Mouse (Mus musculus): ENCODE measurements around the gene Macrod1. TPM values are rescaled to one million over a fixed set of nuclear protein-coding genes. Genes with fewer than 3 reads are reported as not detected.

Macrod1 gene
- polyA plus RNA-seq, 1 experiment from 2014 or later, result 4.4 TPM

GRCm38 (mm10) chr19:7180756-7181405, 124.3 kb downstream of the Macrod1 start:
- DNase-seq (ENCODE audit: low spot score), result no peak
- Histone ChIP-seq H3K27me3 (ENCODE audit: low read depth, poor library complexity, severe bottlenecking) (peaks cover 99% of the 10 kb centered on the region), H3K4me3 (no peak overlapping the region), H3K27ac (no peak overlapping the region), H3K9me3 (replicated peaks) (no peaks in the 10 kb centered on the region), H3K4me1 (peaks cover 84% of the 10 kb centered on the region), H3K36me3 (no peaks in the 10 kb centered on the region)
- WGBS, result 75% methylated on average over 8 of the region's 8 CpGs

DNA sequence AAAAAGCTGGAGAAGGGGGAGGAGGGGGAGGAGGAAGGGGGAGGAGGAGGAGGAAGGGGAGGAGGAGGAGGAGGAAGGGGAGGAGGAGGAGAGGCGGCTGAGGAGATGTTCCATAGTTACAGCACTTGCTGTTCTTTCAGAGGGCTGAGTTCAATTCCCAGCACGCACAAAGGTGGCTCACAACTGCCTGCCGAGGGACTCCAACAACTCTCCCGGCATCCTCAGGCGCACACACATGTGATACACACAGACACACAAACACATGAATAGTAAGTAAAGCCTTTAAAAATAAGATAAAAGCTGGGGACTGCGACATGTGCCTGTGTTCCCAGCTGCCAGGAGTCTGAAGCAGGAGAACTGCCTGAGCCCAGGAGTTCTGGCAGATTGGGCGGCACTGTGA, 124.9 kb downstream of the Macrod1 start:
- Histone ChIP-seq H3K4me3 (no peak overlapping the region), H3K36me3 (no peaks in the 10 kb centered on the region), H3K27me3 (ENCODE audit: low read depth, poor library complexity, severe bottlenecking) (peaks cover 99% of the 10 kb centered on the region), H3K9me3 (replicated peaks) (no peaks in the 10 kb centered on the region), H3K27ac (no peak overlapping the region), H3K4me1 (peaks cover 84% of the 10 kb centered on the region)
- WGBS, result 62% methylated on average over 7 of the region's 7 CpGs
- no peak for DNase-seq (ENCODE audit: low spot score)

GRCm38 (mm10) chr19:7182273-7182949, 125.8 kb downstream of the Macrod1 start:
- Histone ChIP-seq H3K4me3 (peak overlapping the region; percentile 36), H3K27me3 (ENCODE audit: low read depth, poor library complexity, severe bottlenecking) (peaks cover 100% of the 10 kb centered on the region), H3K4me1 (peaks cover 87% of the 10 kb centered on the region), H3K36me3 (no peaks in the 10 kb centered on the region), H3K9me3 (replicated peaks) (no peaks in the 10 kb centered on the region), H3K27ac (peak overlapping the region; percentile 39)
- WGBS, result 5% methylated on average over 23 of the region's 23 CpGs
- DNase-seq (ENCODE audit: low spot score), result peak; percentile 74

GRCm38 (mm10) chr19:7183419-7183818, 126.8 kb downstream of the Macrod1 start:
- no peak overlapping the region for H3K4me3 ChIP-seq
- H3K27ac ChIP-seq, result peak overlapping the region; percentile 61; the same call in 1 of the 2 replicates
- H3K9me3 ChIP-seq (replicated peaks), result no peaks in the 10 kb centered on the region
- no peak for DNase-seq (ENCODE audit: low spot score)
- no peaks in the 10 kb centered on the region for H3K36me3 ChIP-seq
- H3K4me1 ChIP-seq, result peaks cover 86% of the 10 kb centered on the region
- WGBS, result 27% methylated on average over 11 of the region's 11 CpGs
- peaks cover 100% of the 10 kb centered on the region for H3K27me3 ChIP-seq (ENCODE audit: low read depth, poor library complexity, severe bottlenecking)

DNA sequence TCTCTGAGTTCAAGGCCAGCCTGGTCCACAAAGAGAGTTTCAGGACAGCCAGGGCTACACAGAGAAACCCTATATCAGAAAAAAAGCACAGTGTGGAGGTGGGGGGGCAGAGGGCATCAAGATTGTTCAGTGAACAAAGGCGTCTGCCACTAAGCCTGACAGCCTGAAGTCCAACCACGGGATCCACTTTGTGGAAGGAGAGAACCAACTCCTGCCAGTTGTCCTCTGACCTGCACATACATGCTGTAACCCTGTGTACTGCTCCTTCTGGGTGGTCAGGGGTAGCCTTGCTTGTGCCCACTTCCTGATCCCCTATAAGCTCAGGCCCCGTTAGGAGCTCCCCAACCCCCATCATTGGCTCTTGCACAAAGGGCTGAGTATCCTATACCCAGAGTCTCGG, 128.4 kb downstream of the Macrod1 start:
- H3K9me3 ChIP-seq (replicated peaks), result no peaks in the 10 kb centered on the region
- H3K36me3 ChIP-seq, result no peaks in the 10 kb centered on the region
- peak overlapping the region; percentile 61; the same call in 1 of the 2 replicates for H3K27ac ChIP-seq
- H3K27me3 ChIP-seq (ENCODE audit: low read depth, poor library complexity, severe bottlenecking), result peaks cover 100% of the 10 kb centered on the region
- no peak for DNase-seq (ENCODE audit: low spot score)
- no peak overlapping the region for H3K4me3 ChIP-seq
- peaks cover 88% of the 10 kb centered on the region for H3K4me1 ChIP-seq
- WGBS, result 29% methylated on average over 4 of the region's 4 CpGs

- H3K27ac ChIP-seq, result peak overlapping the region; percentile 61
Observed at GRCm38 (mm10) chr19:7185715-7186291, 129.2 kb downstream of the Macrod1 start.

GRCm38 (mm10) chr19:7187157-7187556, 130.5 kb downstream of the Macrod1 start:
- no peak overlapping the region for H3K4me3 ChIP-seq
- WGBS, result 48% methylated on average over 5 of the region's 5 CpGs
- peaks cover 97% of the 10 kb centered on the region for H3K27me3 ChIP-seq (ENCODE audit: low read depth, poor library complexity, severe bottlenecking)
- peak overlapping the region; percentile 7; the same call in 1 of the 2 replicates for H3K27ac ChIP-seq
- peak; percentile 47 for DNase-seq (ENCODE audit: low spot score)
- no peaks in the 10 kb centered on the region for H3K9me3 ChIP-seq (replicated peaks)
- no peaks in the 10 kb centered on the region for H3K36me3 ChIP-seq
- peaks cover 80% of the 10 kb centered on the region for H3K4me1 ChIP-seq

More at GRCm38 (mm10) chr19:7185715-7186291, 129.2 kb downstream of the Macrod1 start:
- H3K4me3 ChIP-seq, result peak overlapping the region; percentile 30
- no peaks in the 10 kb centered on the region for H3K9me3 ChIP-seq (replicated peaks)
- peaks cover 97% of the 10 kb centered on the region for H3K27me3 ChIP-seq (ENCODE audit: low read depth, poor library complexity, severe bottlenecking)
- WGBS, result 1% methylated on average over 18 of the region's 18 CpGs
- peaks cover 84% of the 10 kb centered on the region for H3K4me1 ChIP-seq
- DNase-seq (ENCODE audit: low spot score), result peak; percentile 72
- no peaks in the 10 kb centered on the region for H3K36me3 ChIP-seq

DNA sequence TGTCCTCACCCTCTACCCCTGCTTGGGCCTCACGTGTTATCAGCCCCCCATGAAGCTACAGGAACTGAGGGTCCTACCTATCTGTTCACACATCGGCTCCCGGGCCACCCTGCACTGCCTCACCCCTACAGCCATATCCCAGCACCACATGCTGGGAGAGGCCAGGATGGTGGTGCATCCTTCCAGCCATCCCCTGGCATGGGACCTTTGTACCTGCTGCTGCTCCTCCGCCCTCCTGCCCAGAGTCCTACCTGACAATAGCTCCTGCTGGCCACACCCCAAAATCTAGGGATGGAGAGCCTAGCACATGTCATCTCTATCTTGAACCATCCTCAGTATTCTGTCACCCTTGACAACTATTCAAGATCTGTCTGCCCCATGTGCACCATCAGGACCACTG, 132.4 kb downstream of the Macrod1 start:
- DNase-seq (ENCODE audit: low spot score), result no peak
- no peak overlapping the region for H3K27ac ChIP-seq
- no peaks in the 10 kb centered on the region for H3K9me3 ChIP-seq (replicated peaks)
- H3K4me1 ChIP-seq, result peaks cover 67% of the 10 kb centered on the region
- peaks cover 97% of the 10 kb centered on the region for H3K27me3 ChIP-seq (ENCODE audit: low read depth, poor library complexity, severe bottlenecking)
- 76% methylated on average over 4 of the region's 4 CpGs for WGBS
- H3K36me3 ChIP-seq, result no peaks in the 10 kb centered on the region
- H3K4me3 ChIP-seq, result no peak overlapping the region

DNA sequence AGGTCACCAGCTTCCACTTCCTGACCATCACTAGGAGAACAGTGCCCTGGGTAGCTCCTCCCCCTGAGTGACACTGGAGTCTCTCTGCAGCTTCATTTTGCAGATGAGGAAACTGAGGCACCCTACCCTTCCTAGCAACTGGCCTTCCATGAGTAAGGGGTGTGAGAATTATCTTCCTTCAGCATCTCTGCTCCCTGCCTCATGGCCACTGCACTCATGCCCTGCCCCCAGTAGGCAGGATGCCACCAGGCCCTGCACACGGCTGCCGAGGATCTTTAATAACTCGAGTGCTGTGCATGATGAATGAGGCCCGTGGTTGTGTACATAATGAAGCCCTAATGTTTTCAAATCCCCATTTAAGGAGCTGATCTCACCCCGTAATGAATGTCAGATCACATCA, 134.4 kb downstream of the Macrod1 start:
- Histone ChIP-seq H3K27ac (no peak overlapping the region), H3K36me3 (no peaks in the 10 kb centered on the region), H3K4me1 (peaks cover 61% of the 10 kb centered on the region), H3K9me3 (replicated peaks) (no peaks in the 10 kb centered on the region), H3K27me3 (ENCODE audit: low read depth, poor library complexity, severe bottlenecking) (peaks cover 85% of the 10 kb centered on the region), H3K4me3 (no peak overlapping the region)
- no peak for DNase-seq (ENCODE audit: low spot score)
- 73% methylated on average over 5 of the region's 5 CpGs for WGBS

DNA sequence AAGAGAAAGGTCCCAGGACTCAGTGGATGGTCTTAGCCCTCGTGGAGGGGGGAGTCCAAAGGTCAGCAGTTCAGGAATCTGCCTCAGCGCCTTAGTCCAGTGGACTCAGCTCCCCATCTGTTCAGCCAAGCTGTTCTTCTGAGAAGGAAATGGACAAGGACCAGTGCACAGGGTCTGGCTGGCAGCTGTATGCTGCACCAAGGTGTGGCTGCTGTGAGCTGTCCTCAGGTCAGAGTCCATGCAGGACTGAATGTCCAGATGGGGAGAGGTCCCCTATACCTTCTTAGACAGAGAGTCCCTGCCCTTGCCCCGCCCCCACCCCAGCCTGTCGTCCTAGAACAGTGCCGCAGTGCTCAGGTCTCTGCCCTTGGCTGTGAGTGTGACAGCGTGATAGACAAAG, 135.0 kb downstream of the Macrod1 start:
- Histone ChIP-seq H3K27ac (no peak overlapping the region; the same call in 1 of the 2 replicates), H3K4me1 (peaks cover 61% of the 10 kb centered on the region)
- DNase-seq (ENCODE audit: low spot score), result no peak

GRCm38 (mm10) chr19:7192561-7192967, 136.0 kb downstream of the Macrod1 start:
- Histone ChIP-seq H3K4me1 (peaks cover 62% of the 10 kb centered on the region), H3K9me3 (replicated peaks) (no peaks in the 10 kb centered on the region), H3K27ac (0 out of 2 replicates have a peak overlapping the region, but pooled peaks have one; percentile 2), H3K4me3 (no peak overlapping the region), H3K27me3 (ENCODE audit: low read depth, poor library complexity, severe bottlenecking) (peaks cover 69% of the 10 kb centered on the region), H3K36me3 (peaks cover 7% of the 10 kb centered on the region)
- no peak for DNase-seq (ENCODE audit: low spot score)
- WGBS, result 49% methylated on average over 2 of the region's 2 CpGs

More for the DNA sequence above, 135.0 kb downstream of the Macrod1 start:
- Histone ChIP-seq H3K36me3 (no peaks in the 10 kb centered on the region), H3K27me3 (ENCODE audit: low read depth, poor library complexity, severe bottlenecking) (peaks cover 78% of the 10 kb centered on the region), H3K4me3 (no peak overlapping the region), H3K9me3 (replicated peaks) (no peaks in the 10 kb centered on the region)
- WGBS, result 52% methylated on average over 6 of the region's 6 CpGs

DNA sequence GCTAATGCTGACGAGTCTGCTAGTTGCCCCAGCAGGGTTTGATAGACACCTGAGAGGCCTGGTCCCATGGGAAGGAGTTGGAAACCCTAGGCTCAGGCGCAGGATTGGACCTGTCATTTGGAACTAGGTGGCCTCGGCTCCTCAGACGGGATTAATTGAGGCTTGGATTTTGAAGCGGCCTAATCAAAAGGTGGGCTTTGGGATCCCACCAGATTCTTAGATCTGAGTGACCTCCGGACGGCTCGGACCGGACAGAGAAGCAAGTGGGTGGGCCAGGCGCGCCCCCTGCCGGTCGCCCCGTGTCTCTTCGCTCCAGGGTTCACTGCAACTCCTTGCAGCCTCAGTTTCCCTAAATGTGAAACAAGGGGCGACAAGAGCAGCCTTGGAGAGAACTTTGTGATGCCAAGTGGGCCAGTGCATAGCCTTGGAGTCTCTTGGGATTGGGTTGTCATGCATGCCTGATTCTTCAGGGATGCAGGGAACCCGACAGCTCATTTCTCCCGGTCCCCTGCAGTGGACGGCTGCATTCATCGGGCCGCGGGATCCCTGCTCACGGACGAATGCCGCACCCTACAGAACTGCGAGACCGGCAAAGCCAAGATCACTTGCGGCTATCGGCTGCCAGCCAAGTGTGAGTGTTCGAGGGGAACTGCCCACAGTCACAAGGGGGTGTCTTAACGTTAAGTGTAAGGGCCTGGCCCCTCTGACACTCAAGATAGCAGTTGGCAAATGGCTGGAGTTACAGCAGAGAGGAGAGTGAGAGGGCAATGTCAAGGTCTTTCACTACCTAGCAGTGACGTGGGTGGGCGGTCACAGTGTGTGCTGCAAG, 139.5 kb downstream of the Macrod1 start:
- Histone ChIP-seq H3K36me3 (peaks cover 43% of the 10 kb centered on the region), H3K27me3 (ENCODE audit: low read depth, poor library complexity, severe bottlenecking) (peaks cover 37% of the 10 kb centered on the region), H3K27ac (0 out of 2 replicates have a peak overlapping the region, but pooled peaks have one; percentile 37), H3K9me3 (replicated peaks) (no peaks in the 10 kb centered on the region), H3K4me3 (0 out of 2 replicates have a peak overlapping the region, but pooled peaks have one; percentile 18), H3K4me1 (peaks cover 51% of the 10 kb centered on the region)
- DNase-seq (ENCODE audit: low spot score), result peak; percentile 88
- 15% methylated on average over 33 of the region's 33 CpGs for WGBS
